Mouse (Mus musculus) embryo, embryonic 9.5 days (tissue): ENCODE measurements at regions not wholly inside any gene's neighbourhood (a gene's known extent, or its start where the extent isn't known, plus 50 kb on each side); places are given as distances from the start of the nearest gene placed in this dataset.

ENCODE experiments used
- DNase-seq: peaks from one replicate; pipeline ENCODE4 v3.0.0-alpha.2; 2017; ENCODE audit errors: extremely low spot score

DNA sequence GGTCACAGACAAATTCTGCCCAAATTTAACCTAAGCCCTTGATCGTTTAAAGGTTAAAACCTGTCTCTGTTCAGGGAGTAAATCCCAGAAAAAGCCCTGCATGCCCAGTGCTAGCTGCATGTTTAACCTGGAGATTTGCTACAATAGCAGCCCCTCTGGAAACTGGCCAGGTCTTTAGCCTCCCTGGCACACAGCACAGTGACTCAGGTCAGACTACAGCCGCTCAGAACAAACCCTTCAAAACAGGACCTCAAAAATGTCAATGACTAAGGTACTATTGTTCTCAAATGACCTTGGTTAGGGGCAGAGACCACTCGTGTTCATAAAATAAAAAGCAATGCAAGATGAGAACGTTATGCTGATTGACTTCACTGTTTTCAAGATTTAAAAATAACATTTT is 101.8 kb upstream of the Ccn2 start:
- DNase-seq = no peak

DNA sequence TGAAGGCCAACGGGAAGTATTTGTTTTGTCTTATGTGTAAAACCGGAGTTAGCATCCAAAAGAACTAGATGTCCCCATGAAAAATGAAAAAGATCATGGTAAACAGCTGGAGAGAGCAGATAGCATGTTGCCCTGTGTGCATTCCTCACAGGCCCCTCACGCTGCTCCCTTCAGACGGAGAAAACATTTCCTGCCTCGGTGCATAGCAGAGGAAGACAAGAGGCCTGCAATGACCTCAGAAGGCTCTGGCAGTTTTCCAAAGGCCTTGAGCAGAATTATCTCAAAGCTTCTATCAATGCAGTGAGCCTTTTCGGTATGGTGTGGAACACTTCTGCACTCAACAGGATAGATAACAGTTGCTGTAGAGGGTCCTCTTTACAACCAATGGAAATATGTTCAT is 101.3 kb upstream of the Ccn2 start:
- DNase-seq = no peak

DNA sequence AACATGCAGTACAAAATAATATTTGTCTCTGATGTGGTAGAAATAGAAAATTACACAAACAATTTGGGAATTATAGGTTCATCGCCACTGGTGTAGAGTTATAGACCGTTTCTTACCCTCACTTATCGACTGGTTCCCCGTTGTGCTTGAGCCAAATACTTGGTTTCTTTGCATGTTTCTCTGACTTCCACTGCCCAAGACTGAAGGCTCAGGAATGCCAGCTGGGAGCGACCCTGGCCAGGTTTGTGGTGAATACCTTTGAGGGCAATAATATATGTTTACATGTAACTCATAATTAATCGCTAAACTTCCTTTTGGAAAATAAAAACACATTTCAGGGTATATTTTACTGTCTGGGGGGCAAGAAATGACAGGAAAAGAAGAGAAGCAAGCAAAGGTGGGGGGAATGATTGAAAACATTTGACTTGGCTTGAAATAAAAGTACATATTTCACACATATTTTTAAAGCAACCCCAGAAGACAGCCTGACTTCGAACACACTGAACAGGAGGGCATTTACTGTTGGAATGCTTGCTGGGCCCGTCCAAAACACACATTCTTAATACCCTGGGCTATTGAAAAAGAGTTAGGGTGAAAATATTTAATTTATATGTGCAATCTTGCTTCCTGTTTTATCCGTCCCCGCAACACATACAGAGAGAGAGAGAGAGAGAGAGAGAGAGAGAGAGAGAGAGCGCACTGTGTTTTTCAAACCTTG is 75.3 kb upstream of the Ccn2 start:
- no peak for DNase-seq

DNA sequence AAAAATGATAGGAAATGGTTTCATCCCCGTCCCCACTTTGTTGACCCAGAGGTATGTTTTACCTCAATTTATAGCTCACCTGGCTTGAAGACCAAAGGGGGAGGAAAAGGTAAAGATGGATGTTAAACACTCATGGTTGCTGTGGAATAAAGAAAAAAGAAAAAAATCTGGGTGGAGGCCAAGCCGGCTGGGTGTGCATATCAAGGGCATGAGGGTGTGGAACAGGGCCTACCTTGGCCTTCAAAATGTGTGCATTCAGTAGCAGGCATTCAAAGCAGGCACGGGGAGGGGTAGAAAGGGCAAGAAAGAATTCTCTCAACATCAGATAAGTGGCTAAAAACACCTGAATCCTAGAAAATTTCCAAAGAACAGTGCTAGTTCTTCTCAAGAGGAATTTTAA is 74.7 kb upstream of the Ccn2 start:
- no peak for DNase-seq

DNA sequence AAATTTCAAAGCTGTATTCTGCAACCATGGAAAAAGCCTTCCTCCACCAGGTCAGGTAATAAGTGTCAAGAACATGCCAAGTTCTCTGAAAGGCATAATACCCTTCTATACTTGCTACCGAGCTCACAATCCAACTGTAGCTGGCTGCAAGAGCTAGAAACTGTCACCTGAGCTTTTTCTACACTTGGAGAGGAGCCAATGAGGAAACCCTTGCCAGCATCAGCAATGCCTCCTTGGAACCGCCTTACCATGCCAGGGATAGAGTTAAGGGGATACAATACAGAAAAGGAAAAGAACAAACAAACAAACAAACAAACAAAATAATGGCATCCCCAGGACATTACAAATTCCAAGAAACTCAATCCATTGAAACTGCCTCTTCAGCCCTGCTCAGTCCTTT is 62.5 kb upstream of the Ccn2 start:
- no peak for DNase-seq

DNA sequence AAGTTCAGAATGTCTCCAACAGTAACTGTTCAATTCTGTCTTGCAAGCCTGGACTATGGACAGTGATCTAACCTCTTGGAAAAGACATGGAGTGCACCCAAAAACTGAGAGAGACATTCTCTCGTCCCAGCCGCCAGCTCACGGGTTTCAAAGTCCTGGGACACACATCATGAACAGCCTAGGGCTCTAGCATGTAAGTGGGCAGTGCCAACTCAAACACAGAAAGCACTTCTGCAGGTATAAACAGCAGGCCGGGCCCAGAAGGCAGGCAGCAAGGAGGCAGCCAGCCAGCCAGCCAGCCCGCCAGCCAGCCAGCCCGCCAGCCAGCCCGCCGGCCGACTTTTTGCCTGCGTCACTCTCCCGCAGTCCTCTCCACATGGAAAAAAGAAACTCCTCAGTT is 60.3 kb upstream of the Ccn2 start:
- DNase-seq = no peak

DNA sequence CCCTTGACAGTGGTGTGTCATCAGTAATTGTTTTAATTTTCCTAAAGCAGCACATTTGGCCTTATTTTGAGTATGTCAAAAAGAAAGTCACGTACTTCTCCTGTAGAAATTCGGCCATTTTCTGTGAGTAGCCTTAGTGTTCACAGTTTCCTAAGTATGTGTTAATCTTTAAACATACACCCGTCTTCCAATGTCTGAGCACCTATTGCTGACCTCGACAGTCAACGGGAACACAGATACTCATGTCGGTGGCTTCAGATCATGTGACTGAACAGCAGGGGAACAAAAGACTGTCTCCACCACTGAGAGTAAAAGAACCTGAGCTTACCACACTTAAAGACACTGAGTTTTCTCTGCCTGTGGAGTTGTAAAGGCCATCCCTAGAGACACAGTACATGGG is 59.8 kb upstream of the Ccn2 start:
- no peak for DNase-seq

DNA sequence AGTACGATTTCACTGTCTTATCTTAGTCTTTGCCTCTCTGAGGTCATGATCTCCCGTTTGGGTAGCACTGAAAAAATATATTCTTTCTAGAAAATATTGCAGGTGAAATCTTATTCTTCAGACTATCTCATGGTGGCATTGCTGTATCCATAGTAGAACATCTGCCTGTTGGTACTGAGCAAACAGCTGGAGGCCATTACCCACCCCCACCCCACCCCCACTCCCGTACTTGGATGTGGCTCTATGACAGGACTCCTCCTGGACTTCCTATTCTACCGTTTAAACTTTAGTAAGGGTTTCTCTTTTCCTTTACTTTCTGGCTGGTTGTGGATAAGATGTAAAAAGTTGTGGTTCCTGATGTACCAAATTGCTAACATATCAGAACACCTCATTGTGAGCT is 53.3 kb upstream of the Ccn2 start:
- no peak for DNase-seq
